Mouse (Mus musculus) adrenal gland, adult (tissue): Measurements from ENCODE around the gene Wdr54.

ENCODE experiments used
- DNase-seq, 2 experiments: peaks; one replicate each; pipeline ENCODE4 v3.0.0; 2022 to 2023; ENCODE audit warnings: low spot score in 1 of 2; ENCODE audit not compliant: inconsistent age in 2 of 2

Gene Wdr54

DNA sequence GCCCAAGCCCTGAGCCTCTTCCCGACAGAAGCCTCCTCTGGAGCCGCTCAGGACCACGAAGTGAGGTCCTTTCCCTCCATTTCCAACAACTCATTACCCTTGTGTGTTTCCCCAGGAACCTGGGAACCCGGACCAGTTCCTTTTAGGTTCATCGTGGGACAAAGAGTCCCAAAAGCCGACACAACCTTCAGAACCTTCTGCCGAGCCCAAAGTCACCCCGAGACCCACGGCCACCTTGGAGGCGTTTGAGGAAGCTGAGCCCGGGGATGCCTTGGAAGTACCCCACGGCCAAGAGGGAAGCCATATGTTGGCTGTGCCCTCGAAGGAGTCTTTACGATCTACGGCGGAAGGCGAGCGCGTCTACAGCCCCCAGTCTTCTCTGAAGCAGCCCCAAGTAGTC is 5.2 kb upstream of the Wdr54 start:
- DNase-seq: peak in 1 of 2 experiments; percentile 42

DNA sequence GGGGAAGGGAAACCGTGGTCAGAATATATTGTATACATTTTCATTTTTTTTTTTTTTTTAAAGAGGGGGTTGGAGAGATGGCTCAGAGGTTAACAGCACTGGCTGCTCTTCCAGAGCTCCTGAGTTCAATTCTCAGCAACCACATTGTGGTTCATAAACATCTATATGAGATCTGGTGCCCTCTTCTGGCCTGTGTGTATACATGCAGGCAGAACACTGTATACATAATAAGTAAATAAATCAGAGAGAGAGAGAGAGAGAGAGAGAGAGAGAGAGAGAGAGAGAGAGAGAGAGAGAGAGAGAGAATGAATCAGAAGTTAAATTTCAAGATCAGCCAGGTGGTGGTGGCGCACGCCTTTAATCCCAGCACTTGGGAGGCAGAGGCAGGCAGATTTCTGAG is 3.3 kb upstream of the Wdr54 start:
- peak in 1 of 2 experiments; percentile 66 for DNase-seq

DNA sequence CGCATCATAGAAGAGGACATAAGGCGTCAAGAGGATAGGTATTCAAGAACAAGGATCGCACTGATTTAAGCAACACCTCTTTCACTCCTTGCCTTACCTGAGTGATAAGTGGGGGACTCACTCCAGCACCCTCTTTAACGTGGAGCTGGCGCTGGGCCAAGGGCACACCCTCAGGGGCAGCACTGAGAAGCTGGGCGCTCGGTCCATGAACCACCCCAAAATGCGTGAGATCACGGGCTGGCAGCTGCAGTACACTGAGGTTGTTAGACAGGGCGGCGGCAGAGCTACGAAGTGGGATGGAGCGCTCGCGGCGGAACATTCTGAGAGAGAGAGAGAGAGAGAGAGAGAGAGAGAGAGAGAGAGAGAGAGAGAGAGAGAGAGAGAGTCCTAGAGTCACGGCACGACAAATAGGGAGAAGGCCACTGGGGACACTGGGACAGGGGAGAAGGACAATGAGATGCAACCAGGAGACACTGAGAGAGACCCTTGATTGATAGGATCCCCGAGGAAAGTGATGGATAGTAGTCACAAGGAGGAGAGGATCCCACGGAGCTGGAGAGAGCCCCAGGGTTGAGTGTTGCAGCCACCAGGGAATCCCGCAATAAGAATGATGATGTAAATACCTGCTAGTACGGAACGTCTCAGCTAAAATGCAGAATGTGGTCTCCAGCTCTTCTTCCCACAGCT is 502 bp downstream of the Wdr54 start:
- peak in 1 of 2 experiments; percentile 37 for DNase-seq

DNA sequence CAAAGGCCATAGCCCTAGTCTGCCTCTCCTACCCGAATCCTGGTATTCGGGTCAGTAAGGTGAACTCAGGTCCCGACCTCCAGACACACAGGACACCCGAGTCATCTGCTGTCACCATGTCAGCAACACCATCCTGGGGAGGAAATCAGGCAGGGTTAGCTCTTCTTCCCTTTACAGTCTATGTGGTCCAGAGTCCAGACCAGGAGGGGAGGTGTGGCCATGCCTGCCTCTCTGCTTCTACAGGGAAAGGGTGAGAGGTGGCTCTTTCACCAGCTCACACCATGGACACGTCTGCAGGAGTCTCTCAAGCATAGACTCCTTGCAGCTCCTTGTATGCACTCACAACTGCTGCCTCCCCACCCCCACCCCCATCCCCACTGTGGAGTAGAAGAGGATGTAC is 2.7 kb downstream of the Wdr54 start:
- no peak for DNase-seq

DNA sequence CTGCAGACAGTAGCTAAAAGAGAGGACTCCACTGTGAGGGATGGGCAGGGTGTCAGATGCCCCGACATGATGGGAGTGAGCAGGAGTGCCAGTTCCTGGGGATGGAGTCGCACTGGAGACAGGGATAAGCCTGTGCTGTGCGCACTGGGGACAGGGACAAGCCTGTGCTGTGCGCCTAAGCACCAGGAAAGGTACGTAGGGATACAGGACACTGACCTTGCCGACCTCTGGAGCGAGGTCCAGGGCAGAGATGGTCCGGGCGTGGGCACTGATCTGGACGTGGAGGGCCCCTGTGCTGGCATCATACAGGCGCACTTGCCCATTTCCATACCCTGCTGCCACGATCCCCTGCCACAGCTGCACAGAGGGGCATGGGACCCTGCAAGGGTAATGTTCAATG is 3.2 kb downstream of the Wdr54 start:
- DNase-seq: no peak

DNA sequence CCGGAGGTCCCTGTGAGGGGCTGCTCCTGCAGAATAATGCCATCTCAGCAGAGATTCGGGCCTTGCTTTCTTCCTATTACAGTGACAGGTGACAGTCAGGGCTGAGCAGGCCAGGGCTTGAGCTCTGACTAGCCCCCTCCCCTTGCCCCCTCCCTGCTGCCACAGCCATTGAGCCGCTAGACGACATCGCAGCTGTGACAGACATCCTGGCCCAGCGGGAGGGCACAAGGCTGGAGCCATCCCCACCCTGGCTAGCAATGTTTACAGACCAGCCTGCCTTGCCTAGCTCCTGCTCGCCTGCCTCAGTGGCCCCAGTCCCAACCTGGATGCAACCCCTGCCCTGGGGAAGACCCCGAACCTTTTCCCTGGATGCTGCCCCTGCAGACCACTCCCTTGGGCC is 4.5 kb downstream of the Wdr54 start:
- DNase-seq: no peak

DNA sequence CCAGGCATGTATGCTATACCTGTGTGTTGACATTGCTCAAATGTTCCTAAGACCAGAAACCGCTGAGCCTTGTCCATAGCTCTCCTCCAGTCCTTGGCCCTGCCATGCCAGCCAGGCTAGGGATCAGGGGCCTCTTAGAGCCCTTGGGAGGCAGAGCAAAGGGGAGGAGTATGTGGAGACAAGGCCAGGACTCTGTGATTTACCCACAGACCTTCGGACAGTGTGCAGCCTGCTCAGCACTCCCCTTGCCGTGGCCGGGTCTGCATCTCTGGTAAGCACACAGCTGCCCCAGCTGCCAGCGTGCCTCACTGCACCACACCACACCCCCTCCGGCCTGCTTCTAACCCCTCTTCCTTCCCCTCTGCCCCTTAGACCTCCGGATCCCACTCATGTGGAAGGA is 8.9 kb downstream of the Wdr54 start:
- DNase-seq: peak; percentile 63 to 86

DNA sequence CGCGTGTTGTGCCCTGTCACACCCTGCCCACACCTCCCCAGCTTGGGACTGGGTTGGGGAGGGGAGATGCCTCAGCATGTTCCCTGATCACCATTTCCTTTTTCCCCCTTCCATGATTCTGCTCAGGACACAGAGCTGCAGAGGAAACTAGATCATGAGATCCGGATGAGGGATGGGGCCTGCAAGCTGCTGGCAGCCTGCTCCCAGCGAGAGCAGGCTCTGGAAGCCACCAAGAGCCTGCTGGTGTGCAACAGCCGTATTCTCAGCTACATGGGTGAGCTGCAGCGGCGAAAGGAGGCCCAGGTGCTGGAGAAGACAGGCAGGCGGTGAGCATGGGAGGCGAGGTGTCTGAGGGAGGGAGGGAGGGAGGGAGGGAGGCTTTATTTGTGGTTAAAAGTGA is 10.4 kb downstream of the Wdr54 start:
- DNase-seq: no peak

DNA sequence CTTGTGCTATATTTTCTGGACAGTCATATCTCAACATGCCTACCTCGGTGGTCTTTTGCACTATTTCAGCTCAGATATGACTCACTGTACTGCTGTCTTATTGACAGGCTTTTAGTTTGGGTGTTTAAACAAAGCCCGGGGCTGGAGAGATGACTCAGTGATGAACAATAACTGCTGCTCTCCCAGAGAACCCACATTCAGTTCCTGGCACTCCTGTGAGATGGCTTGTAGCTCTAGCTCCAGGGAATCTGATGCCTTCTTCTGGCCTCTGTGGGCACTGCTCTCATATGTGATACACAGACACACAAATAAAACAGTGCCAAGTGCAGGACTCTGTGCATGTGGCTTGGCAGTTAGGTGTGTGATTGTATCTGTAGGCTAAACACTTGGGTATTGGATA is 11.0 kb downstream of the Wdr54 start:
- DNase-seq: peak in 1 of 2 experiments; percentile 59

DNA sequence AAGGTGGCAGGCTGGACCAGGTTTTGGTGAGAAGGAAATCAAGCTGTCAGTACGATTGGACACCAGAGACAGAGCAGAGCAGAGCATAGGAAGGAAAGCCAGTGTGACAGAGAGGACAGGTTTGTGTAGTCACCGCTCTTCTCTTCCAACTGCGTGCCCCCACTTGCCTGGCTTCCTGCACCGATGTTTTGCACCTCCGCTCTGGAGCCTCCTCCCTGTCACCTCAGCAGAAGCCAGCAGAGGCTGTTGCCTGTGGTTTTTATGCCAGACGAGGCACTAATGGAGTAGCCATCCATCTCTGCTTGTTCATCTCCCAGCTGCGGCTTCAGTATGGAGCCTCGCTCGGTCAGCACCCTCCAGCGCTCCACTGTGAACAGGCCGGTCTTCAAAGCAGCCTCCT is 13.3 kb downstream of the Wdr54 start:
- DNase-seq: peak in 1 of 2 experiments; percentile 13

DNA sequence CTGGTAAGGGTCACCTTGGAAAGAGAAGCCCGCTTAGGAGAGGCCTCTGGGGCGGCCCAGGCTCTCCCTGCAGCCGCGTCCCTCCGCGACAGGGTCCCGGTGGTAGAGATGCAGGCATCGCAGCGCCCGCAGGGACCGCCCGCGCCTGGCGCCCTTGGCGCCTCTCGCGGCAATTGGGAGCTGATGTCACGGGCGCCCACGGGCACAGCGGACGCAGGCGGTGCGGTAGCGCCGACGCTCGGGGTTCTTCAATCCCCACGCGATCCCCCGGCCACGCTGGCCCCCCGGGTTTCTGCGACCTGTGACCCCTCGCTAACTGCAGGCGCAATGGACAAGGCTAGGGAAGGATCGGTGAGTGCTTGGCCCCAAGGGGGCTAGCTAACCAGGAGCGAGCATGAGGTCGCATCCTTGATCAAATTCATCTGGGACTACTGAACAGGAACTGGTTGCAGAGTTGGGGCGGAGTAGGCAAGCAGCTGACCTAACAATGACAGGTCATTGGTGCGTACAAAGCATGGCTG is 13.9 kb downstream of the Wdr54 start:
- DNase-seq: peak; percentile 34 to 68

DNA sequence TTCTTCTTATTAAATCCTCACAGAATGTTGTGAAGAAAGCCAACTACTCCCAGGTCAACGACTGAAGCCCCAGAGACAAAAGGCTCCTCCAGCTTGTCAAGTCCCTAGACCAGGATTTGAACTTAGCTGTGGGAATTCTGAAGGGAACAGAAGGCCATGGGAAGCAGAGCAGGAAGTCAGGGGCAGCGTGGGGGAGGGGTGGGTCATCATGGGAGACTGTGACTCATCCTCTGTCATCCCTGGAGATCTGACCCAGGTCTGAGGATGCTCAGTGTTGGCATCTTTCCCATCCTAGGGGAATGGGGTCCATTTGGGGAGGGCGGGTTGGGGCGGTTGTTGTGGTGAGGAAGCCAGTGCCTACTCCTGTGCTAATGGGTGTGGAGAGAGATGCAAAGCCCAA is 14.6 kb downstream of the Wdr54 start:
- peak; percentile 10 to 46 for DNase-seq

DNA sequence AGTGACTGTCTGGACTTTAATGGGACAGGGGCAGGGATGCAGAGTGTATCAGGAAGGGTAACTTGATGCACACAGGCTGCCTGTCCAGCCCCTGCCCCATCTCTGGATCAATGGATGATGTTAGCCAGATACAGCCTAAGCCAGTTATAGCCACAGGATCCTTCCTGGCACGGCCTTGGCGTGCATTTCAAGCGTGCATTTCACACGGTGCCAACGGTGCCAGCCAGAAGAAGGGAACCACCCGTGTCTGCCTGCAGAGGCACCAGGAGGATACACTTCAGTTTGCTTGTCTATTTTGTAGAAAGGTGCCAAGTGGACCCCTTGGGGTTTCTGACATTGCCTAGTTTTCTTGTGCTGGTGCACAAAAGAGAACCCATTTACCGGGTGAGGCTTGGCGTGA is 16.2 kb downstream of the Wdr54 start:
- peak in 1 of 2 experiments; percentile 5 for DNase-seq

DNA sequence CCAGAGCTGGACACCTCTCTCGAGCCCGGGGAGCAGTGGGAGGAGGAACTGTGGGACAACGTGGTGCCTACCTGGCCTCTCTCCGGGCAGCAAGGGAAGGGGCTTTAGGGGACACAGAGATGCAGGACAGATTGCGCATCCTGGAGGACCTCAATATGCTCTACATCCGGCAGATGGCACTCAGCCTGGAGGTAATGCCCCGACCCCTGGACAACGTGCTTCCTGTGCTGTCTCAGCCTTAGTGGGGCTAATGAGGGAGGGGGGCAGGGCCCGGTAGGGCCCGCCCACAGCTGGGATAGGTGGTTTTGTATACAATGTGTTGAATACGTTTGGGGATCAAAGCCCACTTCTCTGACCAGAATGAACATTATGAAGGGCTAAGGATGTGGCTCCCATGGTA is 18.1 kb downstream of the Wdr54 start:
- peak in 1 of 2 experiments; percentile 53 for DNase-seq

DNA sequence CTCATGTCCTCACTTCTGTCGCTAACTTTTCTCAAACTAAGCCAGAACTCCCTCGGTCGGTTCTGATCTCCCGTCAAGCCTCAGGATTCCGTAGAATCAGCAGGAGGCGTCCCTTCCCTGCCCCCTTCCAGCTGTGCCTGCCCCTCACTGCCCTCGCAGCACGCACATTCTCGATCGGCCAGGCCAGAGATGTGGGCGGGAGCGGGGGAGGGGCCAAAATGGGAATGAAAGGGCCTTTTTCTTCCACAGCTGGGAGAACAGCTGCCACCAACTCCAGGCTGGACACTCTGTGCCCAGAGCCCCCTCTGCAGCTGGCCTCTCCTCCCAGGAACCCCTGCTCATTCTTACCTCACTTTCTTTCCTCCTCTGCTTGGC is 18.6 kb downstream of the Wdr54 start:
- DNase-seq: peak; percentile 93 to 97

DNA sequence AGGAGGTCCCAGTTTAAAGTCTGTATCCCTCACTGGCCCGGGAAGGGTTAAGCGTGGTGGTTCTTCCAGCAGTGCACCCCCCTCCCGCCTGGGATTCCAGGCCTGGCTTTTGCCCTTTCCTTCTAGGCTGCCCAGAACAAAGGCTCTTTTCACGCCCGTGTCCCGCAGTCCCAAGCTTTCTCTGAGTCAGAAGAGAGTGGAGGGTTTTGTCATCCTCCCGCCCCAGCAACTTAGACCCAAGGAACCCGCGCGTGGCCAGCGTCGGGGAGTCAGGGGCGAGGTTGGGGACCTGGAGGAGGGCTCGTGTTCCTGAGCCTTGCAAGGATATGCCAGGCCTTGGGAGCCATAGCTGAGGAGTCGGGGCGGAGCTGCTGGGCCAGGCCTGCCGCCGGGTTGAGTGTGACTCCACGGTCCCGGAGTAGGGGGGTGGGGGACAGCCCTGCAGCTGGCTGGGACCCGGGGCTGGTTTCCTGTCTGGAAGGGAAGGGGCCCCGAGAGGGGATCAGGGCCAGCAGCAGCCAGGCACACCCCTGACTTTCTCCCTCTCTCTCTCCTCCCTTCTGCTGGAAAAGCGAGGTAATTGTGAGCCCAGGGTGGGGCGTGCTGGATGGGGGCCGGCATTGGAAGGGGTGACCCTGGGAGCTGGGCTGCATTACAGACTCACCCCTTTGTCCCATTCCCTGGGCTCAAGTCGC is 19.2 kb downstream of the Wdr54 start:
- peak; percentile 83 to 94 for DNase-seq

DNA sequence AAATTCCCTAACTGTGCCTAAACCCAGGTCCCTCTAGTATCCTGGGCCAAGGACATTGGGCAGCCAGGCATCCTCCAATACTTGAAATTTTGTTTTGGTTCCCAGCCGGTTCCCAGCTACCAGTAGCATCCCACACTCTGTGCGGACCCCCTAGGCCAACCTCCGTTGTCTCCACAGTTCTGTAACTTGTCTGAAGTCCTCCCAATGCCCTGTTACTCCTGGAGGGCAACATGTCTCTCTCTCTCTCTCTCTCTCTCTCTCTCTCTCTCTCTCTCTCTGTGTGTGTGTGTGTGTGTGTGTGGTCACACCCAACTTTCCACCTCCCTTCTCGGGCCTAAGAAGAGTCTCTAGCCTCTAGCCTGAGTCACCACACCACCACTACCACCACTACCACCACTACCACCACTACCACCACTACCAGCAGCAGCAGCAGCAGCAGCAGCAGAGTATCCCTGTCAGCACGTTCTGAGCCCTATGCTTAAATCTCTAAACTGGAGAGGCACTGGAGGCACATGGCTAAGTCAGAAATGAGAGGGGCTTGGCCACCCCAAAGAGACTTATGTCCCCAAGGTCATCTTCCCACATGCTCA is 19.8 kb downstream of the Wdr54 start:
- no peak for DNase-seq

DNA sequence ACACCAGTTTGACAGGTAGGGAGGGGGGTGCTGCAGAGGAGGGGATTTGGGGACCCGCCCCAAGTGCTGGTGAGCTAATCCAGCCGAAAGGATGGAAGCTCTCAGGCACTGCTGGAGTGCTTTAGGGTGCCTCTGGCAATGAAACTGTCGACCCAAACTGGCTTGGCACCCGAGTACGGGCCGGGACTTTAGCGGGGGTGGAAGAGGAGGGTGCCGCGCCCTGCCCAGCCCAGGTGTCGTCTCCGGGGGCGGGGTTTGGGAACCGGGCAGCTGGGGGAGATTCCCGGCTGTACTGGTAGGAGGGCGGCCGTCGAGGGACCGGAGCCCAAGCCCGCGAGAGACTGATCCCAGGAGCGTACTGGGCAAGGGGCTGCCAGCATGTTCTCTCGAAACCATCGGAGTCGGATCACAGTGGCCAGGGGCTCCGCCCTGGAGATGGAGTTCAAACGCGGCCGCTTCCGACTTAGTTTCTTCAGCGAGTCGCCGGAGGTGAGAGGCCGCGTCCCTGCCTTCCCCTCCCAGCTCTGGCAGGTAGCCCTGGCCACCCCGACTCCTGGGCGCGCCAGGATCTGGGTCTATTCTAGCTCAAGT is 20.5 kb downstream of the Wdr54 start:
- peak in 1 of 2 experiments; percentile 44 for DNase-seq

DNA sequence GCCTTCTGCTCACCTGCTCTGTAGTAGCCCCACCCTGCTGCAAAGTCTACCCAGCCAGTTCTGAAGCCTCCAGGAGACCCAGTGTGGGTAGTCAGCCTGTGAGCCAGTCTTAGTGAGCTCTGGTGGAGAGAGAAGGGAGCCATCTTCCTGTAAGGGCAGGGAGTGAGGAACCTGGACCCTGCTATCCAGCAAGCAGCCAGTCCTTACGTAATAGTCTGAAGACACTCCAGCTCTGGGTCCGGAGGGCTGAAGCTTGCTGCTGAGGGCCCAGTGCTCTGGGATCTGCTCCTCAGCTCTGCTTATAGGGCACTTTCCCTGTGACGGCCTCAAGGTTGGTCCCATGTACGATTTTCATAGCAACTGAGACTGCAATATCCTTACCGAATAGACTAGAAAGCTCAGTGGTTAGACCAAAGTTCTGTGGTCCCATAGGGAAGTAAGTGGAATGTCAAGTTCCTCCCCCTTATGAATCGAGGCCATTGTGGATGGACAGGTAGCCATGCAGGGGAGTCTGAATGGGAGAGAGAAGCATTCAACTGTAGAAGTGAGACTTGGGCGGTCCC is 21.2 kb downstream of the Wdr54 start, which contains the start of gene Rtkn:
TSS of gene Rtkn (plus strand) at position 513 of the 563 bp plus-strand sequence.
- DNase-seq: peak in 1 of 2 experiments; percentile 6

DNA sequence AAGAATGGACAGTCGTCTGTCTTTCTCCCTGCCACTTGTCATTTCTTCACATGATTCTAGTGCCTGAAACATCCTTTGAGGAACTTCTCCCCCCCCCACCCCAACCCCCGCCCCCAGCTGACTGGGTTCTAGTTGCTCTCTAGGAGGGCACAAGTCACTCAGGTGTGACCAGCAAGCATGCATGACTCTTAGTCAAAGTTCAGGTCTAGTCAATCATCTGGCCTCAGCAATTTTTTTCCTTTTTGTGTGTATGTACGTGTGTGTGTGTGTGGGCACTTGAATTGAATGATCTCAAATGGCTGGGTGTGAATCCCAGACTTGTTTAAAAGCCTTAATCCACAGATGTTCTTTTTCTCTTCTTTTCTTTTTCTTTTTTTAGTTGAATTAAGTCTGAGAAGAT is 22.0 kb downstream of the Wdr54 start:
- DNase-seq: no peak

DNA sequence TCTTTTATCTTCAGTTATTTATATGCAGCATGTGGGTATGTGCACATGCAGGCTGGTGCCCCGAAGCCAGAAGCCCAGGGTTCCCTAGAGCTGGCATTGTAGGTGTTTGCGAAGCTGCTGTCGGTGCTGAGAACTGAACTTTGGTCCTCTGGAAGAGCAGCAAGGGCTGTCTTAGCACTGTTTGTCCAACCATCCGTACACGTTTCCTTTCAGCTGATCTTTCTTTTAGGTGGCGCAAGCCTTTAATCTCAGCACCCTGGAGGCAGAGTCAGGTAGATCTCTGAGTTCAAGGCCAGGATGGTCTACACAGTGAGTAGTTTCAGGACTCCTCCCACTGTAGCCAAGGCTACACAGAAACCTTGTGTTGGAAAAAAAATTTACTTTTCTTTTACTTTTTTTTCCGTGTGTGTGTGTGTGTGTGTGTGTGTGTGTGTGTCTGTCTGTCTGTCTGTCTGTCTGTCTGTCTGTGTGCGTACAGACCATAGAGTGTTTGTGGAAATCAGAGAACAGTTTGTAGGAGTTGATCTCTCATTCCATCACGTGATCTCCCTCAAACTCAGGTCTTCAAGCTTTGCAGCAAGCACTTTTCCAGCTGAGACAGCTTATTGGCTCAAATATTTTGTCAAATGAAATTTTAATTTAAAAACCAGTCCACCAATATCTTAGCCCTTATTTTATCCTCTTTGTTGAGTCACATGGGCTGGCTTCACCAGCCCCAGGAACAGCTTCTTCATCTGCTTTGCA is 23.8 kb downstream of the Wdr54 start:
- DNase-seq: no peak
